Mouse (Mus musculus): ENCODE results near the gene Snx8. TPM values are rescaled to one million over a fixed set of nuclear protein-coding genes. Genes with fewer than 3 reads are reported as not detected.

The Snx8 gene
- polyA plus RNA-seq, 1 experiment from 2014 or later = 71.9 TPM

- peaks cover 51% of the 10 kb centered on the region; the same call in 1 of the 2 replicates for H3K36me3 ChIP-seq (ENCODE audit: inconsistent target)
- WGBS (ENCODE audit: missing documents) = 97% methylated on average over 8 of the region's 8 CpGs
- no peak overlapping the region for H3K4me3 ChIP-seq (ENCODE audit: inconsistent target)
These were observed 83.0 kb downstream of the Snx8 start for GRCm38 (mm10) chr5:140306016-140306415.

GRCm38 (mm10) chr5:140298291-140298690 lies 90.8 kb downstream of the Snx8 start:
- no peak overlapping the region for H3K27ac ChIP-seq
- whole genome bisulfite sequencing (ENCODE audit: missing documents) = 100% methylated on average over 3 of the region's 4 CpGs
- H3K79me2 ChIP-seq (ENCODE audit: inconsistent target) = no peaks in the 10 kb centered on the region
- peaks cover 46% of the 10 kb centered on the region; the same call in 1 of the 2 replicates for H3K36me3 ChIP-seq (ENCODE audit: inconsistent target)
- no peak overlapping the region for H3K4me3 ChIP-seq (ENCODE audit: inconsistent target)

More at GRCm38 (mm10) chr5:140306016-140306415, 83.0 kb downstream of the Snx8 start:
- Histone ChIP-seq H3K79me2 (ENCODE audit: inconsistent target) (no peaks in the 10 kb centered on the region), H3K27ac (no peak overlapping the region)

GRCm38 (mm10) chr5:140292152-140292551 lies 96.9 kb downstream of the Snx8 start:
- Histone ChIP-seq H3K79me2 (ENCODE audit: inconsistent target) (no peaks in the 10 kb centered on the region), H3K4me3 (ENCODE audit: inconsistent target) (no peak overlapping the region), H3K36me3 (ENCODE audit: inconsistent target) (peaks cover 27% of the 10 kb centered on the region; the same call in 1 of the 2 replicates), H3K27ac (no peak overlapping the region)
- WGBS (ENCODE audit: missing documents) = 92% methylated on average over 1 of the region's 1 CpGs

Other genes with a start within 250 kb of the Snx8 start
- gene Mad1l1, start 67.7 kb downstream of the Snx8 start, polyA plus RNA-seq (2018) = 9.0 to 15.3 TPM (median 15.3 TPM) in 3 replicates
- 4.4 to 8.5 TPM (median 5.7 TPM) in 3 replicates for gene Nudt1, start 67.6 kb downstream of the Snx8 start, polyA plus RNA-seq (2018)
- 7.2 to 10.1 TPM (median 8.1 TPM) in 3 replicates for gene Mrm2, start 57.4 kb downstream of the Snx8 start, polyA plus RNA-seq (2018)
- gene Eif3b, start 30.1 kb upstream of the Snx8 start, polyA plus RNA-seq (2018) = 108 to 268 TPM (median 204 TPM) in 3 replicates
- not detected in 3 replicates for gene Gm4869, start 56.4 kb upstream of the Snx8 start, polyA plus RNA-seq (2018)
- gene Chst12, start 116.3 kb upstream of the Snx8 start, polyA plus RNA-seq (2018) = 34.3 to 56.4 TPM (median 38.4 TPM) in 3 replicates
- gene Grifin, start 175.8 kb upstream of the Snx8 start, polyA plus RNA-seq (2018) = not detected in 3 replicates
- gene Lfng, start 218.1 kb upstream of the Snx8 start, polyA plus RNA-seq (2018) = 33.7 to 75.9 TPM (median 52.2 TPM) in 3 replicates